Mouse (Mus musculus): Measurements from ENCODE around the gene Lama5. TPM values are rescaled to one million over a fixed set of nuclear protein-coding genes. Genes with fewer than 3 reads are reported as not detected.

The Lama5 gene
- polyA plus RNA-seq, 1 experiment from 2014 or later = 3.4 TPM

- ATAC-seq = no peak
- Histone ChIP-seq H3K4me3 (no peak overlapping the region), H3K4me2 (no peak overlapping the region), H3K9ac (no peak overlapping the region), H3K36me3 (ENCODE audit: poor library complexity, severe bottlenecking) (no peaks in the 10 kb centered on the region), H3K4me1 (peaks cover 4% of the 10 kb centered on the region; the same call in 1 of the 2 replicates), H3K9me3 (replicated peaks) (no peaks in the 10 kb centered on the region), H3K27ac (no peak overlapping the region), H3K27me3 (no peaks in the 10 kb centered on the region)
- 85% methylated on average over 10 of the region's 10 CpGs for WGBS
Measured at GRCm38 (mm10) chr2:180202805-180203204, 22.9 kb downstream of the Lama5 start.

GRCm38 (mm10) chr2:180202263-180202662, 23.4 kb downstream of the Lama5 start:
- H3K9me3 ChIP-seq (replicated peaks) = no peaks in the 10 kb centered on the region
- no peak overlapping the region for H3K9ac ChIP-seq
- no peak overlapping the region for H3K4me3 ChIP-seq
- 93% methylated on average over 14 of the region's 14 CpGs for WGBS
- no peak overlapping the region for H3K27ac ChIP-seq
- H3K4me2 ChIP-seq = no peak overlapping the region
- no peaks in the 10 kb centered on the region for H3K27me3 ChIP-seq
- H3K36me3 ChIP-seq (ENCODE audit: poor library complexity, severe bottlenecking) = no peaks in the 10 kb centered on the region
- no peak for ATAC-seq
- H3K4me1 ChIP-seq = peaks cover 8% of the 10 kb centered on the region

GRCm38 (mm10) chr2:180201303-180201702, 24.4 kb downstream of the Lama5 start:
- ATAC-seq = no peak
- Histone ChIP-seq H3K27me3 (no peaks in the 10 kb centered on the region), H3K36me3 (ENCODE audit: poor library complexity, severe bottlenecking) (no peaks in the 10 kb centered on the region), H3K9me3 (replicated peaks) (no peaks in the 10 kb centered on the region), H3K9ac (no peak overlapping the region), H3K4me3 (no peak overlapping the region), H3K4me2 (no peak overlapping the region), H3K4me1 (peaks cover 11% of the 10 kb centered on the region), H3K27ac (no peak overlapping the region)
- 78% methylated on average over 9 of the region's 9 CpGs for WGBS

GRCm38 (mm10) chr2:180200681-180201080, 25.0 kb downstream of the Lama5 start:
- H3K4me1 ChIP-seq = peaks cover 11% of the 10 kb centered on the region
- H3K9me3 ChIP-seq (replicated peaks) = no peaks in the 10 kb centered on the region
- no peak for ATAC-seq
- H3K4me3 ChIP-seq = no peak overlapping the region
- no peak overlapping the region for H3K4me2 ChIP-seq
- no peak overlapping the region for H3K9ac ChIP-seq
- H3K27ac ChIP-seq = no peak overlapping the region
- whole genome bisulfite sequencing = 68% methylated on average over 11 of the region's 11 CpGs
- H3K36me3 ChIP-seq (ENCODE audit: poor library complexity, severe bottlenecking) = no peaks in the 10 kb centered on the region
- H3K27me3 ChIP-seq = no peaks in the 10 kb centered on the region

GRCm38 (mm10) chr2:180198782-180199181, 26.9 kb downstream of the Lama5 start:
- peaks cover 11% of the 10 kb centered on the region for H3K4me1 ChIP-seq
- H3K36me3 ChIP-seq (ENCODE audit: poor library complexity, severe bottlenecking) = no peaks in the 10 kb centered on the region
- no peak for ATAC-seq
- H3K27me3 ChIP-seq = no peaks in the 10 kb centered on the region
- no peak overlapping the region for H3K4me3 ChIP-seq
- 94% methylated on average over 10 of the region's 10 CpGs for WGBS
- H3K9me3 ChIP-seq (replicated peaks) = no peaks in the 10 kb centered on the region
- 0 out of 2 replicates have a peak overlapping the region, but pooled peaks have one; percentile 25 for H3K27ac ChIP-seq
- no peak overlapping the region for H3K4me2 ChIP-seq
- no peak overlapping the region for H3K9ac ChIP-seq

GRCm38 (mm10) chr2:180197323-180198037, 28.2 kb downstream of the Lama5 start:
- WGBS = 73% methylated on average over 10 of the region's 10 CpGs
- Histone ChIP-seq H3K27ac (peak overlapping the region; percentile 51; the same call in 1 of the 2 replicates), H3K4me3 (no peak overlapping the region), H3K36me3 (ENCODE audit: poor library complexity, severe bottlenecking) (no peaks in the 10 kb centered on the region), H3K4me2 (no peak overlapping the region), H3K9me3 (replicated peaks) (no peaks in the 10 kb centered on the region), H3K4me1 (peaks cover 11% of the 10 kb centered on the region), H3K27me3 (no peaks in the 10 kb centered on the region), H3K9ac (no peak overlapping the region)
- ATAC-seq = peak; percentile 51; the same call in 1 of the 2 replicates

- Histone ChIP-seq H3K9me3 (replicated peaks) (no peaks in the 10 kb centered on the region), H3K27me3 (no peaks in the 10 kb centered on the region), H3K4me2 (no peak overlapping the region), H3K27ac (peak overlapping the region; percentile 51; the same call in 1 of the 2 replicates), H3K4me1 (peaks cover 11% of the 10 kb centered on the region), H3K4me3 (no peak overlapping the region), H3K9ac (no peak overlapping the region), H3K36me3 (ENCODE audit: poor library complexity, severe bottlenecking) (no peaks in the 10 kb centered on the region)
- ATAC-seq = no peak
- WGBS = 70% methylated on average over 12 of the region's 12 CpGs
Measured at GRCm38 (mm10) chr2:180196610-180197322, 28.9 kb downstream of the Lama5 start.

- H3K4me2 ChIP-seq = no peak overlapping the region
- no peaks in the 10 kb centered on the region for H3K36me3 ChIP-seq (ENCODE audit: poor library complexity, severe bottlenecking)
- H3K27ac ChIP-seq = no peak overlapping the region
- H3K9ac ChIP-seq = no peak overlapping the region
- no peak overlapping the region for H3K4me3 ChIP-seq
- no peak for ATAC-seq
- H3K27me3 ChIP-seq = no peaks in the 10 kb centered on the region
- H3K4me1 ChIP-seq = no peaks in the 10 kb centered on the region
- WGBS = 88% methylated on average over 11 of the region's 11 CpGs
- H3K9me3 ChIP-seq (replicated peaks) = no peaks in the 10 kb centered on the region
Measured at GRCm38 (mm10) chr2:180187362-180187761, 38.3 kb downstream of the Lama5 start.

- WGBS = 93% methylated on average over 14 of the region's 14 CpGs
- Histone ChIP-seq H3K9me3 (replicated peaks) (no peaks in the 10 kb centered on the region), H3K27me3 (no peaks in the 10 kb centered on the region), H3K27ac (no peak overlapping the region), H3K9ac (no peak overlapping the region), H3K4me3 (no peak overlapping the region), H3K4me2 (no peak overlapping the region), H3K36me3 (ENCODE audit: poor library complexity, severe bottlenecking) (peaks cover 9% of the 10 kb centered on the region; the same call in 1 of the 2 replicates), H3K4me1 (no peaks in the 10 kb centered on the region)
- ATAC-seq = no peak
Measured at GRCm38 (mm10) chr2:180185686-180186085, 40.0 kb downstream of the Lama5 start.

GRCm38 (mm10) chr2:180184752-180185109, 40.9 kb downstream of the Lama5 start:
- Histone ChIP-seq H3K4me2 (no peak overlapping the region), H3K9ac (no peak overlapping the region), H3K36me3 (ENCODE audit: poor library complexity, severe bottlenecking) (peaks cover 18% of the 10 kb centered on the region; the same call in 1 of the 2 replicates), H3K27me3 (no peaks in the 10 kb centered on the region), H3K4me3 (no peak overlapping the region), H3K27ac (no peak overlapping the region), H3K9me3 (replicated peaks) (no peaks in the 10 kb centered on the region), H3K4me1 (no peaks in the 10 kb centered on the region)
- 91% methylated on average over 6 of the region's 6 CpGs for WGBS
- no peak for ATAC-seq

GRCm38 (mm10) chr2:180184011-180184751, 41.5 kb downstream of the Lama5 start:
- Histone ChIP-seq H3K4me1 (no peaks in the 10 kb centered on the region), H3K9ac (no peak overlapping the region), H3K4me3 (no peak overlapping the region), H3K27ac (no peak overlapping the region), H3K9me3 (replicated peaks) (no peaks in the 10 kb centered on the region), H3K27me3 (no peaks in the 10 kb centered on the region), H3K36me3 (ENCODE audit: poor library complexity, severe bottlenecking) (peaks cover 23% of the 10 kb centered on the region; the same call in 1 of the 2 replicates), H3K4me2 (no peak overlapping the region)
- no peak for ATAC-seq
- WGBS = 90% methylated on average over 24 of the region's 24 CpGs

- WGBS = 85% methylated on average over 9 of the region's 9 CpGs
- Histone ChIP-seq H3K9me3 (replicated peaks) (no peaks in the 10 kb centered on the region), H3K4me1 (no peaks in the 10 kb centered on the region), H3K36me3 (ENCODE audit: poor library complexity, severe bottlenecking) (peaks cover 50% of the 10 kb centered on the region), H3K27me3 (no peaks in the 10 kb centered on the region), H3K4me2 (no peak overlapping the region), H3K27ac (no peak overlapping the region), H3K4me3 (no peak overlapping the region), H3K9ac (no peak overlapping the region)
- no peak for ATAC-seq
Measured at GRCm38 (mm10) chr2:180181542-180181941, 44.1 kb downstream of the Lama5 start.

Measured in forebrain, embryonic 13.5 days (tissue).